Mouse (Mus musculus) frontal cortex, postnatal 14 days (tissue): ENCODE measurements around the gene Hscb.
A peak's percentile ranks its signal among the peaks of the same experiment; 100 is the strongest.

ENCODE experiments used
- DNase-seq, 2 experiments: peaks; one replicate each; pipeline ENCODE4 v3.0.0; 2022; ENCODE audit warnings: low spot score in 2 of 2

Hscb gene

DNA sequence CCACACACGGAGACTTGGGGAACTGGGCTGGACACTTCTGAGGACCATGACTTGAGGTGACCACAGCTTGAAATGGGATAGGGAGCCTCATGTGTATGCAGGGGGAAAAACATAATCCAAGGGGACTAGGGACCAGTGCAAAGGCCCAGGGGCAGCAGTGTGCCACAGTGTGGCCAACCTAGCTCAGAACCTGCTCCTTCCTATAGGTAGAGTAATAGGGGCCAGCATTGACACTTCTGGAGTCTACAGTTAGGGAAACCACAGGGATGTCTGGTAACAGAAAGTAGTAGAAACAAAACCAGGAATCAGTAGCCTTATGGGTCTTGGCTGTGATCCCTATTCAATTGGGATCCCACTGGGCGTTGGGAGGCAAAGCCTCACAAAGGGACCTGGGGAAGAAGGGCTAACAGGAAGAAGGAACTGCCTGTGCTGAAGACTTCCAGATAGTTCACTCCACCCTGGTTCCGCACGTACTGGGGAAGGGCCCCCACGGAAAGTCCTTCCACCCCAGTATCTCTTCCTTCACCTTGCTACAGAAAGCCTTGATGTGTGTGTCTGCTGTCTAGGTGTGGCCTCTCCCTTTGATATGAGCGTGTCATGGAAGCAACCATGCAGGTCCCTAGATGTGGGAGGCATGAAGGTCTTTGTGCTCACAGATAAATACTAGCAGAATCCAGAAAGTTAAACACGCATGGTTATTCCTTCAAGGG lies 57.9 kb downstream of the Hscb start:
- DNase-seq, result no peak

DNA sequence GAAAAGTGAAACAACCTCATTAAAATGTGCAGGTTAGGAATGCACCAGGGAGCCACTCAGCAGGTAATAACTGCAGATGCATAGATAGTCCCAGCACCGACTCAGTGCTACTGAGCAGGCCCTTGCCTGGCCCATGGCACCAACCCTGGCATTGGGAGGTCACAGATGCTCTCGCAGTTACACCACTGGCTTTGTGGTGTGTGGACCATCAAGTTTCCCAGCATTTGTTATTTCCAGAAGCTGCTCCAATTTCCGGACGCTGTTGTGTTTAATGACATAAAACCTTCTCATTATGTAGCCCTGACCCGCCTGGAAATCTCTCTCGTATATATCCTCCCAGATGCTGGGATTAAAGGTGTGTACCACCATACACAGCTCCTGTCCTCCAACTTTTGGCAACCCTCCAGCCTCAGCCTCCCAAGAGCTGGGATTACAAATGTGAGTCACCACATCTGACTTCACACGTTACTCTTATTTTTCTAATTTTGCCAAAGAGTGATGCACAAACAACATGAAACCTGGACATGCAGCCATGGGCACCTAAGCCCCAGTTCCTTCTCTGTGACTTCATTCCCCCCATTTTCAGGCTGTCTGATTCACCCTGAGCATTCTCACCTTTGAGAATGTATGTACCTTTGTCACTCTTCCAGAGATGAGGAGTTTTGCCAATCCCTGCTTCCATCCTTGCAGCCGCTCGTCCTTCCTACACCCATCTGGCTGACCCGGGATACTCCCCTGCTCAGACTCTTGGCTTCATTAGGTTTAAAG lies 58.6 kb downstream of the Hscb start:
- no peak for DNase-seq

DNA sequence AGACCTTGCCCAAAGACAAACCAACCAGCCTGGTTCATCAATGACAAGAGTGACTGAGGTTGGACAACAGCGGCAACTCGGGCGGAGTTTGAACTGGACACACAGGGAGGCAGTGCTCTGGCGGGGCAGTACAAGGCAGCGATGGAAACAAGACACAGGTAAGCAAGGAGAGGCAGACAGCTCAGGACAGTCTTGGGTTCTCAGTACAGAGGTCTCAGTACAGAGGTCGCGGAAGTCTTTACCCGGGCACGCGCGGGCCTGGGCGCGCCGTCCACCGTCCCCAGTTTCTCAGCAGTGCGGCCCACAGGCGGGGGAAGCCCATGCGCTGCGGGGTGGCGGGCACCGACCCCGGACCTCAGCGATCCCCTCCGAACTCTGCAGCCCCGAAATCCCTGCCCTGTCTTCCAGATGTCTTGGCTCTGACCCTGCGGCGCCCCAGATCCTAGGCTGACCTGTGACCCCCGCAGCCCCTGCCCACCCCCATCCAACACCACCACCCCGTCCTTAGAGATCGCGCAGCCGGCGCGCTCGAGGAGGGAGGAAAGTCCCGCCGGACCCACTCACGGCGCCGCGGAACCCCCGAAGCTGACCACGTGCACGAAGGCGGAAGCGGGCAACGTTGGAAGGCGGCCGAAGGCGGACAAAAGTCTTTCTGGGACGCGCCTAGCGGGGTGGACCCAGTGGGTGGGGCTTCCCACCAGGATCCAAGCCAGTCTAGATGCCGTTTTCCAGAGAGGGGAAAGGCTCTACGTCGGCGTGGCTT lies 59.4 kb downstream of the Hscb start, which contains the start of gene Pus1:
TSS of gene Pus1 (minus strand) at position 662 of the 763 bp plus-strand sequence.
- peak; percentile 81 to 85 for DNase-seq

DNA sequence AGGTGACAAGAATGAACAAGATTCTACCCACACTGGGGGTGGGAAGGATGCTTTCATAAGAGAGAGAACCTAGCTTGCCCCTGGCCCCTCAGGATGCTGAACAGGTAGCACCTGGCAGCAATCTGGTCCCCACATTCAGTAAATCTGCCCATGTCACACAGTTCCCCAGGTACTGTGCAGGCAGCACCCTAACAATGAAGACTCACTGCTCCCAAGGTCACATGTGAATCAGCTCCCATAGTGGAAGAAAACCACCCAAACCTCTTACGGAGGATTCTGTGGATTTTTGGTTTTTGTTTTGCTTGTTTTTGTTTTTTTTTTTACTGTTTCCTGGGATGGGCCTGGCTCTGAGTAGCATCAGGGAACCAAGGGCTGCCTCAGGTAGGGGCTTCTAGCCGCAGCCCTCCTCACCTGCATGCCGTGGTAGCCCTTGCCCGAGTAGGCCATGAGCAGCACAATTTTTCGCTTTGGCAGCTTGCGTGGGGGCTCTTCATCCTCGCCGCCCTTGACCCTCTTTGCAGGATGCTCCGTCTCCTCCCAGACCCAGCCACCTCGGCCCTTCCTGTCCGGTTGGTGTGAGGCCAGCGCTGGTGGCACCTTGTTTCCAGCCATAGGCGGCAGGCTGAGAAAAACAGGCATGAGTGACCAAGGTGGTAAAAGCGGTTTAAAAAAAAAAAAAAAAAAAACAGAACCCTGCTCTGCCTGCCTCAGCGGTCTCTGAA lies 60.1 kb downstream of the Hscb start:
- no peak for DNase-seq
